Mouse (Mus musculus): ENCODE measurements at regions not wholly inside any gene's neighbourhood (a gene's known extent, or its start where the extent isn't known, plus 50 kb on each side); places are given as distances from the start of the nearest gene placed in this dataset.

DNA sequence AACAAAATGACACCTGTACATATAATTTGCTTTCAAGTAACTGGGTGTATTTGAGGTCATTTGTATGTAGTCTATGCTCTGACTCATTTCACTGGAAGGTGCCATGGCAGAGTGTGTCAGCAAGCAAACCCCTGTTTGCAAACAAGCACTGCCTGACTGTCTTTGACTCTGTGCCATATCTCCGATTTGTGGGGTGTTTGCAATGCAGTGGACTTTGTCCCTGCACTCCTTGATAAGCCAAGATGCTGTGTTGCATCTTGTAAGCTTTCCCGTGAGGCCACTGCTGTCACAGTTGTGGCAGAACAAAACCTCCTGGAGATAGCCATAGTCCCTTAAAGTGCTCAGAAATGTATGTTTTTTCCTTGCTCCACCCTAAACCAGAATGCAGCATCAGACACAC, 165.7 kb upstream of the Smarca2 start:
- Histone ChIP-seq H3K4me1 (replicated peaks; ENCODE audit: control insufficient read depth, insufficient read depth, low read length) (no peaks in the 10 kb centered on the region), H3K27me3 (ENCODE audit: control insufficient read depth, insufficient read depth, low read length) (no peaks in the 10 kb centered on the region), H3K4me3 (ENCODE audit: control insufficient read depth, insufficient read depth, low read length) (no peak overlapping the region), H3K36me3 (ENCODE audit: control insufficient read depth, insufficient read depth, low read length) (no peaks in the 10 kb centered on the region), H3K27ac (ENCODE audit: control insufficient read depth, insufficient read depth, low read length) (no peak overlapping the region)
- TF ChIP-seq CTCF (IDR thresholded peaks at IDR 0.05; ENCODE audit: borderline replicate concordance, control insufficient read depth, extremely low read depth, insufficient read depth, low read length, poor library complexity) (no peak), POLR2A (IDR thresholded peaks at IDR 0.05; ENCODE audit: control insufficient read depth, extremely low read depth, insufficient read depth, low read length, poor library complexity) (no peak)
- DNase-seq, result no peak
- WGBS, result 98% methylated on average over 2 of the region's 2 CpGs

DNA sequence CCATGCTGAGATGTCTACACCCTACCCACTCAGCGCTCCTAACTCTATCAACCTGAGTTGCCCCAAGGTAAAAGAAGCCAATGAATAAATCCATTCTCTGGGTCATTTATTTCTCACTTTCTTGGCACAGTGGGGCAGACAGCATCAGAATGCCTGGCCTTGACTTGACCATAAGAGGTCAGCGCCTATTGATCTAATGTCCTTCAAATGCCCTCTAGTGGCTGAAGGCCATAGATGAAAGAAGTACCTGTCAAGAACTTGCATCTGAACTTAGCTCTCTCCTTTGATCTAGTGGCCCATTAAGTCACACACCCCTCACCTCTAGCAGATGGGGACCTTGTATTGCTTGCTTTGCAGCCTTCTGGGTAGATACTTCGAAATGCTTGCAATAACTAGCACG, 159.5 kb upstream of the Smarca2 start:
- no peak for TF ChIP-seq CTCF (IDR thresholded peaks at IDR 0.05; ENCODE audit: borderline replicate concordance, control insufficient read depth, extremely low read depth, insufficient read depth, low read length, poor library complexity)
- TF ChIP-seq POLR2A (IDR thresholded peaks at IDR 0.05; ENCODE audit: control insufficient read depth, extremely low read depth, insufficient read depth, low read length, poor library complexity), result no peak
- no peak for DNase-seq
- Histone ChIP-seq H3K27ac (ENCODE audit: control insufficient read depth, insufficient read depth, low read length) (no peak overlapping the region), H3K4me1 (replicated peaks; ENCODE audit: control insufficient read depth, insufficient read depth, low read length) (no peaks in the 10 kb centered on the region), H3K4me3 (ENCODE audit: control insufficient read depth, insufficient read depth, low read length) (no peak overlapping the region), H3K36me3 (ENCODE audit: control insufficient read depth, insufficient read depth, low read length) (no peaks in the 10 kb centered on the region), H3K27me3 (ENCODE audit: control insufficient read depth, insufficient read depth, low read length) (no peaks in the 10 kb centered on the region)
- WGBS, result 94% methylated on average over 4 of the region's 4 CpGs

GRCm38 (mm10) chr19:26447427-26448023, 157.3 kb upstream of the Smarca2 start:
- H3K27me3 ChIP-seq (ENCODE audit: control insufficient read depth, insufficient read depth, low read length), result no peaks in the 10 kb centered on the region
- H3K36me3 ChIP-seq (ENCODE audit: control insufficient read depth, insufficient read depth, low read length), result no peaks in the 10 kb centered on the region
- H3K4me1 ChIP-seq (replicated peaks; ENCODE audit: control insufficient read depth, insufficient read depth, low read length), result no peaks in the 10 kb centered on the region
- no peak overlapping the region for H3K4me3 ChIP-seq (ENCODE audit: control insufficient read depth, insufficient read depth, low read length)
- WGBS, result 94% methylated on average over 7 of the region's 7 CpGs
- no peak overlapping the region for H3K27ac ChIP-seq (ENCODE audit: control insufficient read depth, insufficient read depth, low read length)
- TF ChIP-seq CTCF (IDR thresholded peaks at IDR 0.05; ENCODE audit: borderline replicate concordance, control insufficient read depth, extremely low read depth, insufficient read depth, low read length, poor library complexity) (no peak), POLR2A (IDR thresholded peaks at IDR 0.05; ENCODE audit: control insufficient read depth, extremely low read depth, insufficient read depth, low read length, poor library complexity) (no peak)
- DNase-seq, result no peak

GRCm38 (mm10) chr19:26461712-26462111, 143.1 kb upstream of the Smarca2 start:
- Histone ChIP-seq H3K4me1 (replicated peaks; ENCODE audit: control insufficient read depth, insufficient read depth, low read length) (no peaks in the 10 kb centered on the region), H3K27me3 (ENCODE audit: control insufficient read depth, insufficient read depth, low read length) (no peaks in the 10 kb centered on the region), H3K36me3 (ENCODE audit: control insufficient read depth, insufficient read depth, low read length) (no peaks in the 10 kb centered on the region), H3K4me3 (ENCODE audit: control insufficient read depth, insufficient read depth, low read length) (no peak overlapping the region), H3K27ac (ENCODE audit: control insufficient read depth, insufficient read depth, low read length) (no peak overlapping the region)
- no peak for TF ChIP-seq CTCF (IDR thresholded peaks at IDR 0.05; ENCODE audit: borderline replicate concordance, control insufficient read depth, extremely low read depth, insufficient read depth, low read length, poor library complexity)
- TF ChIP-seq POLR2A (IDR thresholded peaks at IDR 0.05; ENCODE audit: control insufficient read depth, extremely low read depth, insufficient read depth, low read length, poor library complexity), result no peak
- 56% methylated on average over 4 of the region's 4 CpGs for WGBS
- no peak for DNase-seq

- TF ChIP-seq POLR2A (IDR thresholded peaks at IDR 0.05; ENCODE audit: control insufficient read depth, extremely low read depth, insufficient read depth, low read length, poor library complexity), result no peak
- no peak for TF ChIP-seq CTCF (IDR thresholded peaks at IDR 0.05; ENCODE audit: borderline replicate concordance, control insufficient read depth, extremely low read depth, insufficient read depth, low read length, poor library complexity)
- WGBS, result 49% methylated on average over 2 of the region's 2 CpGs
- DNase-seq, result peak; percentile 2
- no peaks in the 10 kb centered on the region for H3K36me3 ChIP-seq (ENCODE audit: control insufficient read depth, insufficient read depth, low read length)
- H3K4me1 ChIP-seq (replicated peaks; ENCODE audit: control insufficient read depth, insufficient read depth, low read length), result no peaks in the 10 kb centered on the region
- no peak overlapping the region for H3K4me3 ChIP-seq (ENCODE audit: control insufficient read depth, insufficient read depth, low read length)
- no peak overlapping the region for H3K27ac ChIP-seq (ENCODE audit: control insufficient read depth, insufficient read depth, low read length)
- no peaks in the 10 kb centered on the region for H3K27me3 ChIP-seq (ENCODE audit: control insufficient read depth, insufficient read depth, low read length)
These were observed 139.6 kb upstream of the Smarca2 start for GRCm38 (mm10) chr19:26465228-26465627.

DNA sequence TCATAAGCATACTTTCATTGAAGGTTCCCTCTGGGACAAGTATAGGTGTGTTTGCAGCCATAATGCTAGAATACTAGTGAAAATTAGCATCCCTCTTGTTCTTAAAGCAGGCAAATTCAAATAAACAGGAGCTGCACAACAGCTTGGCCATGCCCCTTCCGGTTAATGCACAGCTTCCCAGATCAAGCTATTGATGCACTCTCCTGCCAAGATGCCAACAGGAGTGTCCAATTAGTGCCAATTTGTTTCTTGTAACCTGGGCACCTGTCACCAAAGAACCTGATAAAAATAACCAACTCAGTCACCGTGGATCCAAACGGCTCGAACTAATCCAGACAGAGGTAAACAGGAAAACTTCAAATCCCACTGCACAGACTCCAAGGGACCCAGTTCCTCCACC, 138.6 kb upstream of the Smarca2 start:
- DNase-seq, result no peak
- H3K27ac ChIP-seq (ENCODE audit: control insufficient read depth, insufficient read depth, low read length), result no peak overlapping the region
- 84% methylated on average over 4 of the region's 4 CpGs for WGBS
- H3K4me1 ChIP-seq (replicated peaks; ENCODE audit: control insufficient read depth, insufficient read depth, low read length), result no peaks in the 10 kb centered on the region
- H3K36me3 ChIP-seq (ENCODE audit: control insufficient read depth, insufficient read depth, low read length), result no peaks in the 10 kb centered on the region
- H3K4me3 ChIP-seq (ENCODE audit: control insufficient read depth, insufficient read depth, low read length), result no peak overlapping the region
- TF ChIP-seq POLR2A (IDR thresholded peaks at IDR 0.05; ENCODE audit: control insufficient read depth, extremely low read depth, insufficient read depth, low read length, poor library complexity), result no peak
- no peak for TF ChIP-seq CTCF (IDR thresholded peaks at IDR 0.05; ENCODE audit: borderline replicate concordance, control insufficient read depth, extremely low read depth, insufficient read depth, low read length, poor library complexity)
- no peaks in the 10 kb centered on the region for H3K27me3 ChIP-seq (ENCODE audit: control insufficient read depth, insufficient read depth, low read length)

DNA sequence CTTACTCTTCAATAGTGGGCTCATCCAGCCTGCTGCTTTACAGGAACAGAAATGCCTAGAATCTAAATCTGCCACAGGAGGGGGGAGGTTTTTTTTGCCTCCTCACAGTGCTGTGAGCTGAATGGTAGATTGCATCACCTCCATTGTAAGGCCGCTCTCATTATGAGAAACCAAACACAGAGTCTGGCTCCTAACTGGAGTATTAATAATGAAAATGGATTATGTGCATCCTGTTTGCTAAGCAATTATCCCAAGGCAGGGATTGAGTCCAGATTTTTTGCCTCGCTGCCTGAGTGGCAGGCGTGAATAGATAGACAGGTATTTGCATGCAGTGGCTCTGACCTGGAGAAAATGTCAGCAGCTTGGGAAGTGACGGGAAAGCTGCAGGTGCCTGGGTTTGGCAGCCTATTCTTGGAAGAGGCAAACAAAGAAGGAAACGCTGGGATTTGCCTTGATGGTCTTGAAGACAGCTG, 137.6 kb upstream of the Smarca2 start:
- TF ChIP-seq POLR2A (IDR thresholded peaks at IDR 0.05; ENCODE audit: control insufficient read depth, extremely low read depth, insufficient read depth, low read length, poor library complexity) (no peak), CTCF (IDR thresholded peaks at IDR 0.05; ENCODE audit: borderline replicate concordance, control insufficient read depth, extremely low read depth, insufficient read depth, low read length, poor library complexity) (no peak)
- Histone ChIP-seq H3K27ac (ENCODE audit: control insufficient read depth, insufficient read depth, low read length) (no peak overlapping the region), H3K4me3 (ENCODE audit: control insufficient read depth, insufficient read depth, low read length) (no peak overlapping the region), H3K27me3 (ENCODE audit: control insufficient read depth, insufficient read depth, low read length) (no peaks in the 10 kb centered on the region), H3K36me3 (ENCODE audit: control insufficient read depth, insufficient read depth, low read length) (no peaks in the 10 kb centered on the region), H3K4me1 (replicated peaks; ENCODE audit: control insufficient read depth, insufficient read depth, low read length) (no peaks in the 10 kb centered on the region)
- 81% methylated on average over 5 of the region's 5 CpGs for WGBS
- no peak for DNase-seq

Measured in thymus, adult 2 months (tissue).